Mouse (Mus musculus) hematopoietic multipotent progenitor cell, adult 10-12 weeks (in vitro differentiated cells): Measurements from ENCODE around the gene Cyp8b1. TPM values are rescaled to one million over a fixed set of nuclear protein-coding genes. Genes with fewer than 3 reads are reported as not detected.

ENCODE experiments used
- polyA plus RNA-seq: library from polyadenylated mRNA; stranded (reverse); fragments of >175 nt; gene quantifications from 2 replicates; pipeline ENCODE4 v1.2.3, GENCODE M21; 2012; ENCODE audit warnings: low replicate concordance

Cyp8b1 gene
- not detected in 2 replicates for polyA plus RNA-seq

GRCm38 (mm10) chr9:121916102-121916501, at the start of gene Cyp8b1:
Gene Cyp8b1, minus strand, starts transcription at chr9:121916305.

GRCm38 (mm10) chr9:121950418-121951113, 34.5 kb upstream of the Cyp8b1 start, which contains the start of gene Fam198a:
Gene Fam198a, plus strand, starts transcription at chr9:121950988.

DNA sequence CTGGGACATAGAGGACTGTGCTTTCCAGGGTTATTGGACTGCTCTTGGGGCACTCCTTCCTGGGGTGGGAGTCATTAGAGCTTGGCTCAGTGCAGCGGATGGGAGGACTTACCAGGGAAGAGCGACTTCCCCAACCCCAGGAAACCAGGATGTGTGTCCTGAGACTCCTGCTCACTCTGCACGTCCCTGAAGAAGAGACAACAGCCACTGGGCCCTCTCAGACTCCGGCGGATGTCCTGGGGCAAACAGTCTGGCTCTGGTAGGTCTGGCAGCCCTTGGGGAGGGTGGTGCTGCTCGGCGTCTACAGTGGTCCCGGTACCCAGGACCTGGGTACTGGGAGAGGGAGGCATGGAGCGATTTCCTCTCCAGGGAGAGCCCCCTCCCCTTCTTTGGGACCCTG, 17.9 kb downstream of the Cyp8b1 start, which contains the start of gene Ackr2:
Ackr2 (plus strand) TSS at position 111 of the 400 bp plus-strand sequence.

Other genes with a start within 250 kb of the Cyp8b1 start
- gene Sec22c, start 210.8 kb downstream of the Cyp8b1 start, polyA plus RNA-seq, result 11.5 and 19.4 TPM in 2 replicates
- gene Ss18l2, start 206.0 kb downstream of the Cyp8b1 start, polyA plus RNA-seq, result 8.2 and 9.0 TPM in 2 replicates
- 46.0 and 57.6 TPM in 2 replicates for gene Nktr, start 197.1 kb downstream of the Cyp8b1 start, polyA plus RNA-seq
- gene Zfp651, start 157.0 kb downstream of the Cyp8b1 start, polyA plus RNA-seq, result 0.47 and 2.0 TPM in 2 replicates
- not detected in 2 replicates for gene Klhl40, start 138.7 kb downstream of the Cyp8b1 start, polyA plus RNA-seq
- not detected in 2 replicates for gene Hhatl, start 123.8 kb downstream of the Cyp8b1 start, polyA plus RNA-seq
- not detected in 2 replicates for gene Ccdc13, start 76.8 kb downstream of the Cyp8b1 start, polyA plus RNA-seq
- gene Higd1a, start 57.9 kb downstream of the Cyp8b1 start, polyA plus RNA-seq, result 10.0 and 11.7 TPM in 2 replicates
- gene Ackr2, start 17.9 kb downstream of the Cyp8b1 start, polyA plus RNA-seq, result 2.3 and 3.8 TPM in 2 replicates
- gene Fam198a, start 34.7 kb upstream of the Cyp8b1 start, polyA plus RNA-seq, result 0.23 and 0.31 TPM in 2 replicates
- gene Pomgnt2, start 80.8 kb upstream of the Cyp8b1 start, polyA plus RNA-seq, result 0.30 and 1.0 TPM in 2 replicates
- 36.6 and 78.4 TPM in 2 replicates for gene Snrk, start 201.0 kb upstream of the Cyp8b1 start, polyA plus RNA-seq